ENCODE assay signal across 23 mouse cellular contexts in the genomic region with DNA sequence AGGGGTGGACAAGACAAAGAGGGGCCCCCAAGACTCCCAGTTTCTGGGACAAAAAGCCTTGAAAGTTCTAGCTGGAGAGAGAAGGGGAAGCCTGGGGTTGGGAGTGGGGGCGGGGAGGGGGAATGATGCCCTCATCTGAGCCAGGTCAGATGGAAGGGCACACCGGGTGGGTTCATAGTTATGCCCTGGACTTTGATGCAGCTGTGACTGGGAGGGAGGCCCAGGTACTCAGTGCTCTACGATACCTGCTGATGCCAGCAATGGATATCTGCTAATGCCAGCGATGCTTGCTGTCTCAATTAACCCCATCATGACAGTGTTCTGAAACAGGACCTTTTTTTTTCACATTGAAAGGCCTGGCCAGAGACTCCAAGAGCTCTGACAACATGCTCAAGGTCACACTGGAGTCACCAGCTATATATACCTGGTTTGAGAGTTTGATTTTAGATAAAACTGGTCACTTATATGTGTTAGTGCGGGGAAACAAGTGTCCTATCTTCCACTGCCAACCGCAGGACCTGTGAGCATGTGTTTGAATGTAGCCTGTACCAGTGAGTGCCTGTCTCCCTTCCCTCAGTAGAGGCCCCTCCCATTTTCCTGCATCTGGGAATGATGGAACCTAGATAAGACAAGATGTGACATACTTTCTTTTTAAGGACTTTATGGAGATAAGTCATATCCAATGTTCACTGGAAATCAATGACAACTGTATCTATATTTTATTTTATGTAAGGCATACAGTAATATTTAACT. TPM values are rescaled to one million over a fixed set of nuclear protein-coding genes. Genes with fewer than 3 reads are reported as not detected.
DNase-seq lines count a peak whose midpoint lies in the region; ATAC-seq and TF ChIP-seq lines count a peak whose summit lies in the region.
"Had no signal": no experiment of that assay in that cellular context is flagged by ENCODE, and none has a peak within 500 bp of the region (broad histone marks: within the 10 kb centered on the region; RNA-seq: fewer than 3 reads in every experiment).

No protein-coding gene starts in this region.

- no peak overlapping the region for H3K4me3 ChIP-seq in hindbrain, embryonic 10.5 days
- no peak overlapping the region for H3K4me3 ChIP-seq in hindbrain, embryonic 13.5 days
- no peak overlapping the region for H3K4me3 ChIP-seq in liver, embryonic 11.5 days (ENCODE audit: low read depth, low read length)
- no peak overlapping the region for H3K4me3 ChIP-seq in liver, postnatal 0 days (ENCODE audit: low read depth, low read length)
- H3K4me3 ChIP-seq: embryonic facial prominence, embryonic 10.5 days; forebrain, embryonic 12.5 days; heart, embryonic 15.5 days; hindbrain, embryonic 15.5 days; midbrain, embryonic 10.5 days; myocyte had no signal

- no peaks in the 10 kb centered on the region for H3K27me3 ChIP-seq in hindbrain, embryonic 10.5 days (ENCODE audit: insufficient read depth, poor library complexity, severe bottlenecking)
- no peaks in the 10 kb centered on the region for H3K27me3 ChIP-seq in hindbrain, embryonic 13.5 days
- H3K27me3 ChIP-seq in liver, embryonic 11.5 days (replicated peaks; ENCODE audit: control insufficient read depth, insufficient read depth, low read length), result no peaks in the 10 kb centered on the region
- H3K27me3 ChIP-seq in liver, postnatal 0 days (ENCODE audit: insufficient read depth, low read length), result no peaks in the 10 kb centered on the region
- H3K27me3 ChIP-seq: forebrain, embryonic 12.5 days; heart, embryonic 15.5 days; hindbrain, embryonic 15.5 days had no signal

- H3K36me3 ChIP-seq in hindbrain, embryonic 10.5 days, result no peaks in the 10 kb centered on the region
- no peaks in the 10 kb centered on the region for H3K36me3 ChIP-seq in hindbrain, embryonic 13.5 days
- no peaks in the 10 kb centered on the region; the same call in 1 of the 2 replicates for H3K36me3 ChIP-seq in liver, embryonic 11.5 days (ENCODE audit: control insufficient read depth, insufficient read depth, low read length)
- peaks cover 7% of the 10 kb centered on the region; the same call in 1 of the 2 replicates for H3K36me3 ChIP-seq in liver, postnatal 0 days (replicated peaks; ENCODE audit: insufficient read depth, low read length)
- H3K36me3 ChIP-seq: embryonic facial prominence, embryonic 10.5 days; forebrain, embryonic 12.5 days; heart, embryonic 15.5 days; hindbrain, embryonic 15.5 days; midbrain, embryonic 10.5 days had no signal

- no peak for DNase-seq in hindbrain, embryonic 10.5 days (ENCODE audit: low spot score)
- DNase-seq in kidney, postnatal 36 days, result peak; percentile 24 to 30
- DNase-seq in kidney, postnatal 4 days, result no peak
- no peak for DNase-seq in liver, embryonic 11.5 days (ENCODE audit: low spot score)
- no peak for DNase-seq in liver, postnatal 0 days
- no peak for DNase-seq in heart, adult 11 months
- DNase-seq in layer of hippocampus, adult 18-20 months (ENCODE audit: low spot score in 2 of 2), result no peak
- DNase-seq: adrenal gland, postnatal 10 days; cerebellum, postnatal 10 days; gastrocnemius, postnatal 36 days; heart, postnatal 36 days; layer of hippocampus, postnatal 36 days; thymus, adult 18-20 months; thymus, postnatal 36 days had no signal

- TF ChIP-seq CTCF in liver, postnatal 0 days (IDR thresholded peaks at IDR 0.05; ENCODE audit: low read depth), result no peak

- 79% methylated on average over 6 of the region's 6 CpGs for WGBS in hindbrain, embryonic 10.5 days
- 75% methylated on average over 6 of the region's 6 CpGs for WGBS in hindbrain, embryonic 13.5 days
- 68% methylated on average over 6 of the region's 6 CpGs for WGBS in liver, embryonic 11.5 days
- 64% methylated on average over 6 of the region's 6 CpGs for WGBS in liver, postnatal 0 days (ENCODE audit: insufficient replicate concordance)

- H3K9me3 ChIP-seq in hindbrain, embryonic 10.5 days, result no peaks in the 10 kb centered on the region
- no peaks in the 10 kb centered on the region; the same call in 1 of the 2 replicates for H3K9me3 ChIP-seq in hindbrain, embryonic 13.5 days
- no peaks in the 10 kb centered on the region for H3K9me3 ChIP-seq in liver, embryonic 11.5 days (ENCODE audit: control insufficient read depth, low read length)
- H3K9me3 ChIP-seq in liver, postnatal 0 days (ENCODE audit: low read length), result 0 out of 2 replicates have a peak, but pooled peaks cover 4% of the 10 kb centered on the region
- H3K9me3 ChIP-seq: embryonic facial prominence, embryonic 10.5 days; forebrain, embryonic 12.5 days; heart, embryonic 15.5 days; hindbrain, embryonic 15.5 days; midbrain, embryonic 10.5 days had no signal

- no peak overlapping the region for H3K9ac ChIP-seq in hindbrain, embryonic 13.5 days
- no peak overlapping the region for H3K9ac ChIP-seq in liver, embryonic 11.5 days (ENCODE audit: low read depth, low read length)
- peak overlapping the region; percentile 11; the same call in 1 of the 2 replicates for H3K9ac ChIP-seq in liver, postnatal 0 days (replicated peaks)
- H3K9ac ChIP-seq: forebrain, embryonic 12.5 days; heart, embryonic 15.5 days; hindbrain, embryonic 15.5 days had no signal

- peaks cover 9% of the 10 kb centered on the region for H3K4me1 ChIP-seq in hindbrain, embryonic 10.5 days (replicated peaks)
- peaks cover 17% of the 10 kb centered on the region for H3K4me1 ChIP-seq in hindbrain, embryonic 13.5 days (replicated peaks)
- peaks cover 25% of the 10 kb centered on the region for H3K4me1 ChIP-seq in liver, embryonic 11.5 days (replicated peaks; ENCODE audit: control insufficient read depth, insufficient read depth, low read length)
- H3K4me1 ChIP-seq in liver, postnatal 0 days (ENCODE audit: insufficient read depth), result peaks cover 22% of the 10 kb centered on the region
- H3K4me1 ChIP-seq: embryonic facial prominence, embryonic 10.5 days; forebrain, embryonic 12.5 days; heart, embryonic 15.5 days; hindbrain, embryonic 15.5 days had no signal

- H3K4me2 ChIP-seq in hindbrain, embryonic 13.5 days, result no peak overlapping the region
- peak overlapping the region; percentile 45; the same call in 1 of the 2 replicates for H3K4me2 ChIP-seq in liver, embryonic 11.5 days
- peak overlapping the region; percentile 33 for H3K4me2 ChIP-seq in liver, postnatal 0 days (ENCODE audit: low read depth, low read length)
- H3K4me2 ChIP-seq: forebrain, embryonic 12.5 days; heart, embryonic 15.5 days; hindbrain, embryonic 15.5 days had no signal

- TF ChIP-seq EP300 in liver, postnatal 0 days (IDR thresholded peaks at IDR 0.05; ENCODE audit: low read depth), result no peak; the same call in 1 of the 2 replicates

- ATAC-seq in hindbrain, embryonic 13.5 days (ENCODE audit: low FRiP score), result no peak
- no peak; the same call in 1 of the 2 replicates for ATAC-seq in liver, embryonic 11.5 days (replicated peaks; ENCODE audit: low FRiP score)
- ATAC-seq in liver, postnatal 0 days, result peak; percentile 38; the same call in 1 of the 2 replicates
- ATAC-seq: lung, postnatal 0 days; midbrain, embryonic 16.5 days had no signal

- H3K27ac ChIP-seq in hindbrain, embryonic 10.5 days, result peak overlapping the region; percentile 16; the same call in 1 of the 2 replicates
- no peak overlapping the region for H3K27ac ChIP-seq in hindbrain, embryonic 13.5 days
- peak overlapping the region; percentile 8; the same call in 1 of the 2 replicates for H3K27ac ChIP-seq in liver, embryonic 11.5 days (ENCODE audit: low read depth, low read length)
- peak overlapping the region; percentile 48 for H3K27ac ChIP-seq in liver, postnatal 0 days (ENCODE audit: low read depth)
- H3K27ac ChIP-seq: embryonic facial prominence, embryonic 10.5 days; forebrain, embryonic 12.5 days; heart, embryonic 15.5 days; hindbrain, embryonic 15.5 days; midbrain, embryonic 10.5 days had no signal

RNA-seq across cellular contexts. Expression of gene Nmnat3, which starts 25.6 kb away (rescaled TPM):
- polyA plus RNA-seq in hindbrain, embryonic 10.5 days (2016; fragmentation: Nextera tagmentation; extraction: Ambion mirVana), result 2.0 and 2.3 TPM in 2 replicates
- 1.4 and 1.7 TPM in 2 replicates for polyA plus RNA-seq in hindbrain, embryonic 13.5 days (2015; fragmentation: Nextera tagmentation; extraction: Ambion mirVana)
- polyA plus RNA-seq in liver, embryonic 11.5 days (2014; fragmentation: Nextera tagmentation; extraction: Ambion mirVana), result 35.9 and 36.6 TPM in 2 replicates
- 13.9 and 14.2 TPM in 2 replicates for polyA plus RNA-seq in liver, postnatal 0 days (2015; fragmentation: Nextera tagmentation; extraction: Ambion mirVana)
- 1 to 10 TPM; 1.4 to 1.6 TPM for total RNA-seq in layer of hippocampus, adult 18-20 months (2021)

Comparison
In these comparisons a context has a peak if more than half of its experiments do, and no peak if none do; other contexts are left out.
1. DNase-seq: peak in kidney, postnatal 36 days (2 of 2); none in hindbrain, embryonic 10.5 days (single experiment), kidney, postnatal 4 days (0 of 2), liver, embryonic 11.5 days (single experiment), liver, postnatal 0 days (single experiment), heart, adult 11 months (single experiment) and layer of hippocampus, adult 18-20 months (0 of 2).